Mouse (Mus musculus) right cerebral cortex, adult 2 months (tissue): ENCODE results near the gene Brf1.

Source experiments
- DNase-seq, 2 experiments: peaks; one replicate each; pipeline ENCODE4 v3.0.0; 2021 to 2022; ENCODE audit warnings: low spot score in 2 of 2

The Brf1 gene

GRCm38 (mm10) chr12:112940238-112940637, 60.3 kb downstream of the Brf1 start:
- no peak for DNase-seq

GRCm38 (mm10) chr12:112938873-112939565, 61.5 kb downstream of the Brf1 start:
- no peak for DNase-seq

GRCm38 (mm10) chr12:112938366-112938765, 62.1 kb downstream of the Brf1 start:
- DNase-seq: no peak

- peak; percentile 44 to 61 for DNase-seq
Observed at GRCm38 (mm10) chr12:112937906-112938305, 62.6 kb downstream of the Brf1 start.

- DNase-seq: no peak
Observed at GRCm38 (mm10) chr12:112932647-112933046, 67.9 kb downstream of the Brf1 start.

- DNase-seq: peak; percentile 67 to 68
Observed at GRCm38 (mm10) chr12:112929562-112930352, 70.7 kb downstream of the Brf1 start, which contains the start of gene Jag2. TSS of gene Jag2 (minus strand) at chr12:112929776.

GRCm38 (mm10) chr12:112928401-112929241, 71.9 kb downstream of the Brf1 start:
- DNase-seq: peak; percentile 59 to 64

- DNase-seq: no peak
Observed at GRCm38 (mm10) chr12:112927265-112927664, 73.2 kb downstream of the Brf1 start.

- no peak for DNase-seq
Observed at GRCm38 (mm10) chr12:112925950-112926349, 74.6 kb downstream of the Brf1 start.

GRCm38 (mm10) chr12:112922541-112922940, 78.0 kb downstream of the Brf1 start:
- no peak for DNase-seq

- DNase-seq: no peak
Observed at GRCm38 (mm10) chr12:112921518-112921917, 79.0 kb downstream of the Brf1 start.

- no peak for DNase-seq
Observed at GRCm38 (mm10) chr12:112917906-112918305, 82.6 kb downstream of the Brf1 start.

GRCm38 (mm10) chr12:112917486-112917885, 83.0 kb downstream of the Brf1 start:
- no peak for DNase-seq

- DNase-seq: no peak
Observed at GRCm38 (mm10) chr12:112916698-112917400, 83.7 kb downstream of the Brf1 start.

- DNase-seq: no peak
Observed at GRCm38 (mm10) chr12:112915587-112915986, 84.9 kb downstream of the Brf1 start.

GRCm38 (mm10) chr12:112914527-112914926, 86.0 kb downstream of the Brf1 start:
- no peak for DNase-seq

GRCm38 (mm10) chr12:112912951-112913745, 87.4 kb downstream of the Brf1 start:
- DNase-seq: no peak

- no peak for DNase-seq
Observed at GRCm38 (mm10) chr12:112911701-112912100, 88.8 kb downstream of the Brf1 start.
